Mouse (Mus musculus): Measurements from ENCODE around the gene Mob3b.

DNA sequence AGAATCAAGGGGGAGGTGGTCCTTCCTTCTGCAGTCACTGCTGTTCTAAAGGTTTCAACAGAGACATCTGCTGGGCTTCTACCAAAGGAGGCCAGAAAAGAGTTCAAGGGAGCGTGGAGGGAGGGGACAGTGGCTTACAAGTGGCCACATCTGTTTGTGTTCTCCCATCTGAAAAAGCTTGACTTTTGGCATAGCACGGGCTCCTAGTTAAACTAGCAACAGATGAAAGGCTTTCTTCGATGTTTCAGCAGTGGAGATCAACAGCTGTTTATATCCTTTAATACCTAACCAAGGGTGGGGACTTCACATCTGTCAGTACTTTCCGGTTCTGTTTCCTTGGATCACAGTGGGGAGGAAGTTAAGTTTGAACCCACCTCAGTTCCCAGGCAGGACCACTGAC, 88.5 kb downstream of the Mob3b start:
- TF ChIP-seq POLR2A (IDR thresholded peaks at IDR 0.05; ENCODE audit: borderline replicate concordance, control insufficient read depth, low read depth, low read length): no peak
- TF ChIP-seq CTCF (IDR thresholded peaks at IDR 0.05; ENCODE audit: control insufficient read depth, insufficient read depth, low read length): no peak
